Mouse (Mus musculus) forebrain, embryonic 13.5 days (tissue): Measurements from ENCODE around the gene Mitf. TPM values are rescaled to one million over a fixed set of nuclear protein-coding genes. Genes with fewer than 3 reads are reported as not detected.

Experiments
- ATAC-seq: fragments of 200-750 bp; cut with Nextera tagmentation; 2 replicates; pipeline ENCODE4 v1.8.0; 2017
- H3K27ac ChIP-seq: fragments of 300-500 bp; sonication (generic); 2 replicates; pipeline ENCODE4 v1.5.1; 2015; ENCODE audit warnings: inconsistent platforms, mild to moderate bottlenecking, moderate library complexity
- H3K27me3 ChIP-seq: fragments of 300-500 bp; sonication (generic); 2 replicates; pipeline ENCODE4 v1.6.1; 2015; ENCODE audit warnings: mild to moderate bottlenecking, inconsistent platforms
- H3K36me3 ChIP-seq: fragments of 300-500 bp; sonication (generic); 2 replicates; pipeline ENCODE4 v1.6.1; 2015; ENCODE audit warnings: mild to moderate bottlenecking, inconsistent platforms; ENCODE audit not compliant: poor library complexity, severe bottlenecking
- H3K4me1 ChIP-seq: fragments of 300-500 bp; sonication (generic); 2 replicates; pipeline ENCODE4 v1.6.1; 2015; ENCODE audit warnings: inconsistent platforms
- H3K4me2 ChIP-seq: fragments of 300-500 bp; sonication (generic); 2 replicates; pipeline ENCODE4 v1.6.1; 2015; ENCODE audit warnings: inconsistent platforms, mild to moderate bottlenecking, moderate library complexity
- H3K4me3 ChIP-seq: fragments of 300-500 bp; sonication (generic); 2 replicates; pipeline ENCODE4 v1.5.1; 2015; ENCODE audit warnings: mild to moderate bottlenecking, inconsistent platforms
- H3K9ac ChIP-seq: fragments of 300-500 bp; sonication (generic); 2 replicates; pipeline ENCODE4 v1.6.1; 2015; ENCODE audit warnings: mild to moderate bottlenecking, inconsistent platforms
- H3K9me3 ChIP-seq: fragments of 300-500 bp; sonication (generic); replicated peaks from 2 replicates; pipeline ENCODE4 v1.6.1; 2016; ENCODE audit warnings: inconsistent platforms
- WGBS: fragments of 180-500 bp; shearing (Covaris S2); methylation state at CpG from one replicate; pipeline ENCODE4 v1.1.7; 2015; 5-methylcytosine and 5-hydroxymethylcytosine counted together
- polyA plus RNA-seq: library from polyadenylated mRNA; unstranded; fragments of >200 nt; fragmentation: Nextera tagmentation; extraction: Ambion mirVana; gene quantifications from 2 replicates; pipeline ENCODE4 v1.2.1, GENCODE M21; 2015

Gene Mitf
- polyA plus RNA-seq = 1.0 and 1.8 TPM in 2 replicates

- peak within 1 kb of the TSS; percentile 100 for H3K4me2 ChIP-seq
- peak; percentile 99 for ATAC-seq
- peak within 1 kb of the TSS; percentile 70 for H3K9ac ChIP-seq
- H3K4me1 ChIP-seq = peaks cover 17% of the 10 kb centered on the region
- peak within 1 kb of the TSS; percentile 69 for H3K4me3 ChIP-seq
- no peaks in the 10 kb centered on the region for H3K9me3 ChIP-seq
- under 1% methylated on average over 49 of the region's 51 CpGs for WGBS
- H3K27me3 ChIP-seq = peaks cover 10% of the 10 kb centered on the region; the same call in 1 of the 2 replicates
- H3K36me3 ChIP-seq = no peaks in the 10 kb centered on the region
- H3K27ac ChIP-seq = no peak within 1 kb of the TSS
Observed at GRCm38 (mm10) chr6:97806781-97807743, at the start of gene Mitf. Gene Mitf, plus strand, starts transcription at chr6:97807052.

- 83% methylated on average over 2 of the region's 2 CpGs for WGBS
- H3K27ac ChIP-seq = no peak overlapping the region
Observed at GRCm38 (mm10) chr6:97757361-97757760, 49.5 kb upstream of the Mitf start.

GRCm38 (mm10) chr6:97758884-97759283 lies 48.0 kb upstream of the Mitf start:
- Histone ChIP-seq H3K9ac (no peak overlapping the region), H3K4me2 (no peak overlapping the region), H3K4me1 (no peaks in the 10 kb centered on the region), H3K27ac (no peak overlapping the region), H3K4me3 (no peak overlapping the region), H3K27me3 (peaks cover 5% of the 10 kb centered on the region), H3K36me3 (no peaks in the 10 kb centered on the region), H3K9me3 (no peaks in the 10 kb centered on the region)
- 66% methylated on average over 4 of the region's 4 CpGs for WGBS
- no peak for ATAC-seq

More at GRCm38 (mm10) chr6:97757361-97757760, 49.5 kb upstream of the Mitf start:
- Histone ChIP-seq H3K4me2 (no peak overlapping the region), H3K9me3 (no peaks in the 10 kb centered on the region), H3K4me1 (no peaks in the 10 kb centered on the region), H3K36me3 (no peaks in the 10 kb centered on the region), H3K9ac (no peak overlapping the region), H3K27me3 (no peaks in the 10 kb centered on the region; the same call in 1 of the 2 replicates), H3K4me3 (no peak overlapping the region)
- ATAC-seq = no peak

- H3K9ac ChIP-seq = no peak overlapping the region
- no peak overlapping the region for H3K27ac ChIP-seq
- H3K4me3 ChIP-seq = no peak overlapping the region
- 24% methylated on average over 4 of the region's 4 CpGs for WGBS
- H3K9me3 ChIP-seq = no peaks in the 10 kb centered on the region
- no peaks in the 10 kb centered on the region for H3K36me3 ChIP-seq
- H3K27me3 ChIP-seq = peaks cover 5% of the 10 kb centered on the region
- H3K4me1 ChIP-seq = no peaks in the 10 kb centered on the region
- no peak overlapping the region for H3K4me2 ChIP-seq
- no peak; the same call in 1 of the 2 replicates for ATAC-seq
Observed at GRCm38 (mm10) chr6:97759301-97759700, 47.6 kb upstream of the Mitf start.

- no peak overlapping the region for H3K9ac ChIP-seq
- no peaks in the 10 kb centered on the region for H3K4me1 ChIP-seq
- no peak overlapping the region for H3K4me3 ChIP-seq
- no peak for ATAC-seq
- no peaks in the 10 kb centered on the region for H3K36me3 ChIP-seq
- H3K27ac ChIP-seq = no peak overlapping the region
- no peak overlapping the region for H3K4me2 ChIP-seq
- H3K27me3 ChIP-seq = peaks cover 5% of the 10 kb centered on the region
- 3% methylated on average over 4 of the region's 4 CpGs for WGBS
- H3K9me3 ChIP-seq = no peaks in the 10 kb centered on the region
Observed at GRCm38 (mm10) chr6:97761326-97761725, 45.5 kb upstream of the Mitf start.

GRCm38 (mm10) chr6:97763970-97764369 lies 42.9 kb upstream of the Mitf start:
- Histone ChIP-seq H3K27me3 (peaks cover 5% of the 10 kb centered on the region), H3K4me2 (no peak overlapping the region), H3K27ac (no peak overlapping the region), H3K4me1 (no peaks in the 10 kb centered on the region), H3K9ac (no peak overlapping the region), H3K4me3 (no peak overlapping the region), H3K36me3 (no peaks in the 10 kb centered on the region), H3K9me3 (no peaks in the 10 kb centered on the region)
- 37% methylated on average over 3 of the region's 3 CpGs for WGBS
- no peak for ATAC-seq

GRCm38 (mm10) chr6:97767836-97768235 lies 39.0 kb upstream of the Mitf start:
- 80% methylated on average over 2 of the region's 2 CpGs for WGBS
- no peak overlapping the region for H3K4me2 ChIP-seq
- H3K27me3 ChIP-seq = peaks cover 3% of the 10 kb centered on the region; the same call in 1 of the 2 replicates
- no peak overlapping the region for H3K27ac ChIP-seq
- no peaks in the 10 kb centered on the region for H3K4me1 ChIP-seq
- no peaks in the 10 kb centered on the region for H3K9me3 ChIP-seq
- no peak overlapping the region for H3K9ac ChIP-seq
- no peaks in the 10 kb centered on the region for H3K36me3 ChIP-seq
- no peak for ATAC-seq
- no peak overlapping the region for H3K4me3 ChIP-seq

- Histone ChIP-seq H3K4me1 (no peaks in the 10 kb centered on the region), H3K9me3 (no peaks in the 10 kb centered on the region), H3K36me3 (no peaks in the 10 kb centered on the region), H3K27me3 (no peaks in the 10 kb centered on the region), H3K4me3 (no peak overlapping the region), H3K27ac (no peak overlapping the region), H3K9ac (no peak overlapping the region), H3K4me2 (no peak overlapping the region)
- ATAC-seq = no peak
- WGBS = 92% methylated on average over 7 of the region's 7 CpGs
Observed at GRCm38 (mm10) chr6:97769549-97769948, 37.3 kb upstream of the Mitf start.

- no peaks in the 10 kb centered on the region for H3K27me3 ChIP-seq
- no peak for ATAC-seq
- H3K27ac ChIP-seq = no peak overlapping the region
- H3K4me3 ChIP-seq = no peak overlapping the region
- no peaks in the 10 kb centered on the region for H3K36me3 ChIP-seq
- H3K4me2 ChIP-seq = no peak overlapping the region
- WGBS = 95% methylated on average over 5 of the region's 5 CpGs
- no peak overlapping the region for H3K9ac ChIP-seq
- H3K9me3 ChIP-seq = no peaks in the 10 kb centered on the region
- no peaks in the 10 kb centered on the region for H3K4me1 ChIP-seq
Observed at GRCm38 (mm10) chr6:97781316-97781715, 25.5 kb upstream of the Mitf start.

- no peak overlapping the region for H3K4me2 ChIP-seq
- H3K4me3 ChIP-seq = no peak overlapping the region
- H3K4me1 ChIP-seq = no peaks in the 10 kb centered on the region
- no peak for ATAC-seq
- no peak overlapping the region for H3K9ac ChIP-seq
- no peaks in the 10 kb centered on the region for H3K9me3 ChIP-seq
- H3K36me3 ChIP-seq = no peaks in the 10 kb centered on the region
- H3K27ac ChIP-seq = no peak overlapping the region
- WGBS = 41% methylated on average over 6 of the region's 6 CpGs
- no peaks in the 10 kb centered on the region for H3K27me3 ChIP-seq
Observed at GRCm38 (mm10) chr6:97782291-97782690, 24.6 kb upstream of the Mitf start.

- Histone ChIP-seq H3K9ac (no peak overlapping the region), H3K9me3 (no peaks in the 10 kb centered on the region), H3K4me1 (no peaks in the 10 kb centered on the region), H3K4me3 (no peak overlapping the region), H3K27ac (no peak overlapping the region), H3K27me3 (no peaks in the 10 kb centered on the region), H3K4me2 (no peak overlapping the region), H3K36me3 (no peaks in the 10 kb centered on the region)
- no peak for ATAC-seq
- 83% methylated on average over 4 of the region's 4 CpGs for WGBS
Observed at GRCm38 (mm10) chr6:97786871-97787270, 20.0 kb upstream of the Mitf start.

- Histone ChIP-seq H3K27me3 (no peaks in the 10 kb centered on the region), H3K9me3 (no peaks in the 10 kb centered on the region), H3K27ac (no peak overlapping the region), H3K36me3 (no peaks in the 10 kb centered on the region), H3K9ac (no peak overlapping the region), H3K4me1 (no peaks in the 10 kb centered on the region), H3K4me2 (no peak overlapping the region), H3K4me3 (no peak overlapping the region)
- no peak for ATAC-seq
- WGBS = 86% methylated on average over 9 of the region's 9 CpGs
Observed at GRCm38 (mm10) chr6:97788361-97788974, 18.4 kb upstream of the Mitf start.
